Mouse (Mus musculus): Measurements from ENCODE around the gene Camk2n1. TPM values are rescaled to one million over a fixed set of nuclear protein-coding genes. Genes with fewer than 3 reads are reported as not detected.

Gene Camk2n1
- polyA plus RNA-seq, 1 experiment from 2014 or later: 1.9 TPM

- Histone ChIP-seq H3K27me3 (peaks cover 78% of the 10 kb centered on the region), H3K4me2 (replicated peaks) (no peak overlapping the region), H3K4me3 (no peak overlapping the region), H3K36me3 (no peaks in the 10 kb centered on the region), H3K4me1 (peaks cover 41% of the 10 kb centered on the region), H3K9me3 (no peaks in the 10 kb centered on the region), H3K9ac (no peak overlapping the region), H3K27ac (no peak overlapping the region)
- WGBS: 78% methylated on average over 6 of the region's 6 CpGs
- ATAC-seq (ENCODE audit: low FRiP score, low read depth): no peak
Observed at GRCm38 (mm10) chr4:138459775-138460174, 5.7 kb downstream of the Camk2n1 start.

DNA sequence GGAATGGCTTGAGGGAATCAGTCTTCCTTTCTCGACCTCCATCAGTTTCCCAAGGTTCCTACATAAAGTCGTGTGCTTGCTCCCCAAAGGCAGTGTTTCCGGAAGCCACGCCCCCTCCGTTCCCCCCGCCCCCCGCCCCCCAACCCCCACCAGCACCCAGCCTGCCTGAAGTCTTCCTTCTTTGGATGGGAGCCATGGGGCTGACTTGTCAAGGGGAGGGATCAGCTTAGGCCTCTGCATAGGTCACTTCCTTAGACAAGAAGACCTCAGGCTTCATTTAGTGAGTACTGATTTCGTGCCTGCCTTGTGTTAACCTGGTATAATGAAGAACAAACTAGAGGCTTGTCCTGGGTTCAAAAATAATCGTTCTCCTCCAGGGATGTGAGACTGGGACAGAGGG, 6.8 kb downstream of the Camk2n1 start:
- no peak overlapping the region for H3K27ac ChIP-seq
- peaks cover 41% of the 10 kb centered on the region for H3K4me1 ChIP-seq
- H3K4me2 ChIP-seq (replicated peaks): no peak overlapping the region
- H3K4me3 ChIP-seq: no peak overlapping the region
- WGBS: 25% methylated on average over 9 of the region's 9 CpGs
- no peak overlapping the region for H3K9ac ChIP-seq
- no peak for ATAC-seq (ENCODE audit: low FRiP score, low read depth)
- H3K36me3 ChIP-seq: no peaks in the 10 kb centered on the region
- no peaks in the 10 kb centered on the region for H3K9me3 ChIP-seq
- peaks cover 79% of the 10 kb centered on the region for H3K27me3 ChIP-seq

GRCm38 (mm10) chr4:138461471-138461870, 7.4 kb downstream of the Camk2n1 start:
- H3K36me3 ChIP-seq: no peaks in the 10 kb centered on the region
- no peak overlapping the region for H3K9ac ChIP-seq
- H3K4me2 ChIP-seq (replicated peaks): no peak overlapping the region
- H3K27me3 ChIP-seq: peaks cover 79% of the 10 kb centered on the region
- H3K9me3 ChIP-seq: no peaks in the 10 kb centered on the region
- peaks cover 35% of the 10 kb centered on the region for H3K4me1 ChIP-seq
- no peak overlapping the region for H3K4me3 ChIP-seq
- no peak overlapping the region for H3K27ac ChIP-seq
- 91% methylated on average over 5 of the region's 5 CpGs for WGBS
- ATAC-seq (ENCODE audit: low FRiP score, low read depth): no peak

- 6% methylated on average over 11 of the region's 11 CpGs for WGBS
- ATAC-seq (ENCODE audit: low FRiP score, low read depth): no peak
- Histone ChIP-seq H3K9me3 (no peaks in the 10 kb centered on the region), H3K4me1 (peaks cover 34% of the 10 kb centered on the region), H3K9ac (no peak overlapping the region), H3K36me3 (no peaks in the 10 kb centered on the region), H3K27ac (no peak overlapping the region), H3K4me3 (peak overlapping the region; percentile 5; the same call in 1 of the 2 replicates), H3K4me2 (replicated peaks) (peak overlapping the region; percentile 52), H3K27me3 (peaks cover 78% of the 10 kb centered on the region)
Observed at GRCm38 (mm10) chr4:138462971-138463831, 9.1 kb downstream of the Camk2n1 start.

- Histone ChIP-seq H3K4me1 (peaks cover 35% of the 10 kb centered on the region), H3K36me3 (no peaks in the 10 kb centered on the region), H3K27ac (no peak overlapping the region), H3K9ac (no peak overlapping the region), H3K4me3 (peak overlapping the region; percentile 5), H3K4me2 (replicated peaks) (peak overlapping the region; percentile 52), H3K27me3 (peaks cover 78% of the 10 kb centered on the region), H3K9me3 (no peaks in the 10 kb centered on the region)
- 7% methylated on average over 11 of the region's 11 CpGs for WGBS
- ATAC-seq (ENCODE audit: low FRiP score, low read depth): no peak
Observed at GRCm38 (mm10) chr4:138463832-138464487, 9.8 kb downstream of the Camk2n1 start.

DNA sequence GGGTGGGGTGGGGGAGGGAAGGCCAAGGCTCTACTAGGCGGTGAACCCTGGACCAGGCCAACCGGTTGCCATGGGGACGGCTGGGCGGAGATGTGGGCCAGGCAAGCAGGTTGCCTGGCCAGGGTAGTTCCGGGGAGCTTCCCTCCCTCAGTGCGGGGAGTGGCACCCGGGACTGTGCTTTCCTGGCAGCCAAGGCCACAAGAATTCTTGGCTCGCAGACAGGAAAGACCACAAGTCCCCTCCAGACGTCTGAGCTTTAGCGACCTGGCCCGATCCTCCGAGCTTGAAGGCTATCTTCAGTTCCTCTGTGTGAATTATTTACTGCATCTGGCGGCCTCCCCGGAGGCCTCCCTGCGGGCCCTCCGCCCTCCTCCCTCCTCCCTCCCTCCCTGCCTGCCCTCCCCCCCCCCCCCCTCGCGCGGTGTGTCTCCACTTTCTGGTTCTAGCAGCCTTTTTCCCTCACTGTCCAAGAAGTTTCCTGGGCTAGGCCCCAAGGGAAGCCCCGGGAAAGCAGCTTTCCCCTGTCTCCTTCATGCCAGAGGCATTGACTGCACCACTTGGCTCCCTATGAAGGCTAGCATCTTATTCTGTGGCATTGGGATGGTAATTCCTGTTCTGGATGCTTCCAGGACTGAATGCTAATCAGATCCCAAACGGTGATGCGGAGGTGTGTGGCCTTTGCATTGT, 10.7 kb downstream of the Camk2n1 start:
- Histone ChIP-seq H3K4me2 (replicated peaks) (peak overlapping the region; percentile 52), H3K9me3 (no peaks in the 10 kb centered on the region), H3K4me1 (peaks cover 41% of the 10 kb centered on the region), H3K9ac (no peak overlapping the region), H3K36me3 (no peaks in the 10 kb centered on the region), H3K4me3 (peak overlapping the region; percentile 3; the same call in 1 of the 2 replicates), H3K27me3 (peaks cover 75% of the 10 kb centered on the region), H3K27ac (no peak overlapping the region)
- 2% methylated on average over 18 of the region's 22 CpGs for WGBS
- no peak for ATAC-seq (ENCODE audit: low FRiP score, low read depth)

- H3K9ac ChIP-seq: no peak overlapping the region
- no peaks in the 10 kb centered on the region for H3K9me3 ChIP-seq
- H3K36me3 ChIP-seq: no peaks in the 10 kb centered on the region
- H3K4me3 ChIP-seq: no peak overlapping the region
- peaks cover 41% of the 10 kb centered on the region for H3K4me1 ChIP-seq
- no peak overlapping the region for H3K27ac ChIP-seq
- no peak for ATAC-seq (ENCODE audit: low FRiP score, low read depth)
- peaks cover 72% of the 10 kb centered on the region for H3K27me3 ChIP-seq
- H3K4me2 ChIP-seq (replicated peaks): no peak overlapping the region
- WGBS: 28% methylated on average over 8 of the region's 8 CpGs
Observed at GRCm38 (mm10) chr4:138465446-138465845, 11.3 kb downstream of the Camk2n1 start.

DNA sequence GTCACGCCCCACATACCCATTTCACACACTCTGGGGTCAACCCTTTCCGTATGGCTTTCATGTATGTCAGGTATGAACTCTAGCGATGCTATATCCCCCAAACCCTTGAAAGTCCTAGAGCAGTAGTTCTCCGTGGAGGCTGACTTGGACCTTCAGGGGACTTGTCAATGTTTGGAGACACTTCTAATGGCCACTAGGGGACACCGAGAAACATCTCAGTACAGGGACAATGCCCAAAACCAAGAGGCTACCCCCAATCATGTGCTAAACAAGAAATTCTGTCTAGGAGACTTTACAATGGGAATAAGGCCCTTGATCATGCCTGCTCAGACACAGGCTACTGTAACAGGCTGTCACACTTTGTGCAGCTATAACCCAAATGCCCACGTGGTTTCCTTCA, 12.6 kb downstream of the Camk2n1 start:
- Histone ChIP-seq H3K27me3 (peaks cover 67% of the 10 kb centered on the region), H3K9me3 (no peaks in the 10 kb centered on the region), H3K27ac (no peak overlapping the region), H3K4me2 (replicated peaks) (no peak overlapping the region), H3K9ac (no peak overlapping the region), H3K36me3 (no peaks in the 10 kb centered on the region), H3K4me1 (peaks cover 44% of the 10 kb centered on the region), H3K4me3 (no peak overlapping the region)
- ATAC-seq (ENCODE audit: low FRiP score, low read depth): no peak
- 71% methylated on average over 6 of the region's 6 CpGs for WGBS

DNA sequence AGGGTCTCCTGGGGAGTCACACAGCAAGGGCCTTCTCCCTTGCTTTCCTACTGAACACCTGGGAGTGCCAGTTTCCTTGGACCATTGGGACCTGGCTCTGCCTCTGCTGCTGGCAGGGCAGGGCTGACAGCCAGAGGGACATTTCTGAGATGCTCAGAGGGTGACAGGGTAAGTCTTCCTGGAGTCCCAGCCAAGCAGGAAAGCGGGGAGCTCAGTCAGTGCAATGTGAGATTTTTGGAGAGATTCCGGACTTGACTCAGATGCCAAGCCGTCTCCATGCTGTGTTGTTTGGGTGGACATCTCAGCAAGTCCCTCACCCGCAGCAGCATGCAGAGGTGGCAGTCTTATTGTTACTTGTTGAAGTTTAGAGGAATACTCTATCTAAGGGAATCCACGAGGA, 13.3 kb downstream of the Camk2n1 start:
- no peaks in the 10 kb centered on the region for H3K36me3 ChIP-seq
- WGBS: 86% methylated on average over 5 of the region's 5 CpGs
- no peak overlapping the region for H3K27ac ChIP-seq
- no peak overlapping the region for H3K4me3 ChIP-seq
- peaks cover 41% of the 10 kb centered on the region for H3K4me1 ChIP-seq
- H3K9ac ChIP-seq: no peak overlapping the region
- ATAC-seq (ENCODE audit: low FRiP score, low read depth): no peak
- H3K9me3 ChIP-seq: no peaks in the 10 kb centered on the region
- no peak overlapping the region for H3K4me2 ChIP-seq (replicated peaks)
- H3K27me3 ChIP-seq: peaks cover 61% of the 10 kb centered on the region

GRCm38 (mm10) chr4:138469080-138469479, 15.0 kb downstream of the Camk2n1 start:
- no peaks in the 10 kb centered on the region for H3K36me3 ChIP-seq
- H3K9ac ChIP-seq: no peak overlapping the region
- ATAC-seq (ENCODE audit: low FRiP score, low read depth): no peak
- peaks cover 25% of the 10 kb centered on the region for H3K4me1 ChIP-seq
- H3K4me2 ChIP-seq (replicated peaks): peak overlapping the region; percentile 0; the same call in 1 of the 2 replicates
- H3K4me3 ChIP-seq: no peak overlapping the region
- no peak overlapping the region for H3K27ac ChIP-seq
- H3K9me3 ChIP-seq: no peaks in the 10 kb centered on the region
- 11% methylated on average over 7 of the region's 7 CpGs for WGBS
- H3K27me3 ChIP-seq: peaks cover 48% of the 10 kb centered on the region

DNA sequence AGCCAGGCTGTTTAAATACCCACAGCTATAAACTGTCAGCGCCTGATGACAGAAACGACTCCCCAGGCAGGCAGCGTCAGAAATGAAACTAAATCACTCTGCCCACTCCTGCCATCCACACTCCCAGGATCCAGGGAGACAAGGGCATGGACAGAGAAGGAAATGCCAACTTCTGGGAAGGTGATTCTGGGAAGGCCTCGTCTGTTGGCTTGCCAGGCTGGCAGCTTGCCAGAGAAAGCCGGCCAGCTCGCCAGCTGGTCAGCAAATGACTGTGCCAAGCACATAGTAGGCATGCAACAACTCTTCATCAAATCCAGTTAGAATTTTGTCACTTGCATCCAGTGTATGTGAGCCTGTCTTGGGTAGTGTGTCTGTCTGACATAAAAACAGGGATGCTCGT, 17.1 kb downstream of the Camk2n1 start:
- ATAC-seq (ENCODE audit: low FRiP score, low read depth): no peak
- no peak overlapping the region for H3K27ac ChIP-seq
- H3K36me3 ChIP-seq: no peaks in the 10 kb centered on the region
- no peak overlapping the region for H3K4me3 ChIP-seq
- H3K9me3 ChIP-seq: no peaks in the 10 kb centered on the region
- no peak overlapping the region for H3K4me2 ChIP-seq (replicated peaks)
- no peak overlapping the region for H3K9ac ChIP-seq
- peaks cover 39% of the 10 kb centered on the region for H3K27me3 ChIP-seq
- WGBS: 51% methylated on average over 7 of the region's 7 CpGs
- H3K4me1 ChIP-seq: peaks cover 10% of the 10 kb centered on the region

DNA sequence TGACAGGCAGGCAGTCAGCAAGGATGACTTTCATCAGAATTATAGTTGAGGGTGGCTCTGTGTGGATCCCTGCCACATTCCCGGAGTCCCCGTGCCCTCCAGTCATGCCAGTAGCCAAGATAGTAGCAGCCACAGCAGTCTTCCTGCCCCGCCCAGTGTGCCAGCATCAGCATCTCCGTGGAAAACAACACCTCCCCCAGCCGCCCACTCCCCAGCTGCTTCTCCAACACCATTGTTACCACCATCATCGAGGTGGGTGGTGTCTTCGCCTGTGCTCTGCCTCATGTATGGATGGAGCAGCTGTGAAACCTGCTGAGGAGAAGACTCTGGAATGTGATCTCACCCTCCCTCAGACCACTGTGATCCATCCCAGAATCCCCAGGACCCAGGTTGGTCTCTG, 25.5 kb downstream of the Camk2n1 start:
- H3K27ac ChIP-seq: no peak overlapping the region
- H3K4me2 ChIP-seq (replicated peaks): no peak overlapping the region
- no peaks in the 10 kb centered on the region for H3K4me1 ChIP-seq
- H3K36me3 ChIP-seq: no peaks in the 10 kb centered on the region
- H3K9me3 ChIP-seq: no peaks in the 10 kb centered on the region
- H3K4me3 ChIP-seq: no peak overlapping the region
- H3K27me3 ChIP-seq: peaks cover 19% of the 10 kb centered on the region
- no peak for ATAC-seq (ENCODE audit: low FRiP score, low read depth)
- H3K9ac ChIP-seq: no peak overlapping the region
- 73% methylated on average over 7 of the region's 7 CpGs for WGBS

Data from limb, embryonic 13.5 days (tissue).